Mouse (Mus musculus): ENCODE data around the gene AA986860.

The AA986860 gene

GRCm38 (mm10) chr1:130779867-130780266, 48.1 kb downstream of the AA986860 start:
- DNase-seq = no peak

- DNase-seq = no peak
Measured at GRCm38 (mm10) chr1:130784054-130784453, 52.3 kb downstream of the AA986860 start.

- no peak for DNase-seq
Measured at GRCm38 (mm10) chr1:130787001-130787400, 55.2 kb downstream of the AA986860 start.

GRCm38 (mm10) chr1:130789512-130790451, 58.0 kb downstream of the AA986860 start:
- DNase-seq = no peak
